Mouse (Mus musculus): Measurements from ENCODE around the gene Csrp3.

- TF ChIP-seq POLR2AphosphoS2 (IDR thresholded peaks at IDR 0.05; ENCODE audit: low read depth, low read length) (no peak), CTCF (conservative IDR thresholded peaks at IDR 0.05 in 1 of 2, IDR thresholded peaks at IDR 0.05 in 1 of 2; ENCODE audit: low read depth in 2 of 2, low read length in 2 of 2) (no peak), SIN3A (IDR thresholded peaks at IDR 0.05; ENCODE audit: low read length) (no peak), TCF12 (IDR thresholded peaks at IDR 0.05; ENCODE audit: low read depth, low read length) (no peak), POLR2A (IDR thresholded peaks at IDR 0.05; ENCODE audit: low read depth, low read length) (no peak), EP300 (IDR thresholded peaks at IDR 0.05; ENCODE audit: low read length) (no peak), HCFC1 (IDR thresholded peaks at IDR 0.05; ENCODE audit: low read depth, low read length) (no peak)
These were observed 6.3 kb downstream of the Csrp3 start for GRCm38 (mm10) chr7:48841538-48841937.

All from CH12.LX (cell line).